In the genomic region with DNA sequence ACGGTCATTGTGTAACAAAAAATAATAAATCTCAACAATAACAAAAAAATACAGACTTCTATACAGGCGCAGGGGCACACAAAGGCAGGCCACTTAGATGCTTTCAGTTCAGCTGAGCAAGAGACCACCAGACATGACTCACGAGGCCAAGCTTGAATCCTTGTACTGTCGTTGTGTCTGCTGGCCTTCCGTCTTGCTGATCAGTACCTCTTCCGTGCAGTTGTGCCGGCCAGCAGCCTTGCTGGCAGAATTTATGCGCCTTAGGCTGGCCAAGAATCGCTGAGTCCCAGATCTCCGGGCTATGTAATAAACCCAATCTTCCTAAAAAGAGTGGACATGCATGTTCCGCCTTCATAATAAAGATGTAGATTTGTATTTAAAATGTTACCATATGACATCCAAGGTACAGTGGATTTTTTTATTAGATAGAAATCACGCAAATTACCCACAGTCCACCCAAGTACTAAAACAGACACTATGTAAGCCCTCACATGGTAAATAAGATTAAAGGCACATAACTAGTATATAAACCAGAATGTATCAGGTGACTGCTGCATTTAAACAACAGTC, we compare ENCODE assay signal across 8 mouse cellular contexts. TPM values are rescaled to one million over a fixed set of nuclear protein-coding genes. Genes with fewer than 3 reads are reported as not detected.
DNase-seq lines count a peak whose midpoint lies in the region; ATAC-seq and TF ChIP-seq lines count a peak whose summit lies in the region.

No protein-coding gene starts in this region.

- 66% methylated on average over 12 of the region's 12 CpGs for WGBS in kidney, adult 2 months
- WGBS in heart, embryonic 16.5 days: 41% methylated on average over 12 of the region's 12 CpGs
- WGBS in liver, postnatal 0 days (ENCODE audit: insufficient replicate concordance): 66% methylated on average over 12 of the region's 12 CpGs

- no peak for TF ChIP-seq CTCF in kidney, adult 2 months (conservative IDR thresholded peaks at IDR 0.05; ENCODE audit: insufficient read depth, insufficient read length, low read depth, low read length)
- TF ChIP-seq CTCF in liver, postnatal 0 days (IDR thresholded peaks at IDR 0.05; ENCODE audit: low read depth): no peak

- DNase-seq in kidney, adult 2 months: no peak
- no peak for DNase-seq in kidney, adult 11 months
- DNase-seq in liver, postnatal 0 days: no peak
- DNase-seq in ovary, postnatal 14 days (ENCODE audit: low spot score): no peak
- no peak for DNase-seq in left cerebral cortex, adult 18-20 months (ENCODE audit: low spot score in 2 of 2)
- no peak for DNase-seq in right cerebral cortex, postnatal 10 days (ENCODE audit: low spot score in 2 of 2)

- TF ChIP-seq POLR2A in kidney, adult 2 months (IDR thresholded peaks at IDR 0.05; ENCODE audit: low read depth, low read length): no peak

- no peaks in the 10 kb centered on the region for H3K27me3 ChIP-seq in kidney, adult 2 months (replicated peaks; ENCODE audit: control insufficient read depth, insufficient read depth, low read length)
- no peaks in the 10 kb centered on the region for H3K27me3 ChIP-seq in heart, embryonic 16.5 days (ENCODE audit: control insufficient read depth, insufficient read depth, low read length)
- H3K27me3 ChIP-seq in liver, postnatal 0 days (ENCODE audit: insufficient read depth, low read length): no peaks in the 10 kb centered on the region

- H3K4me1 ChIP-seq in kidney, adult 2 months (ENCODE audit: control insufficient read depth, insufficient read depth, low read length): no peaks in the 10 kb centered on the region
- H3K4me1 ChIP-seq in brown adipose tissue, adult 24 weeks (ENCODE audit: control insufficient read depth, insufficient read depth, insufficient read length, low read length): no peaks in the 10 kb centered on the region
- peaks cover 10% of the 10 kb centered on the region for H3K4me1 ChIP-seq in heart, embryonic 16.5 days (ENCODE audit: control insufficient read depth, insufficient read depth, low read length)
- peaks cover 5% of the 10 kb centered on the region; the same call in 1 of the 2 replicates for H3K4me1 ChIP-seq in liver, postnatal 0 days (ENCODE audit: insufficient read depth)

- no peak overlapping the region for H3K27ac ChIP-seq in kidney, adult 2 months (ENCODE audit: insufficient read depth, low read depth, low read length)
- H3K27ac ChIP-seq in brown adipose tissue, adult 24 weeks (replicated peaks; ENCODE audit: low read depth, low read length): no peak overlapping the region
- H3K27ac ChIP-seq in heart, embryonic 16.5 days (ENCODE audit: low read length): peak overlapping the region; percentile 75
- no peak overlapping the region; the same call in 1 of the 2 replicates for H3K27ac ChIP-seq in liver, postnatal 0 days (ENCODE audit: low read depth)

- H3K36me3 ChIP-seq in kidney, adult 2 months (ENCODE audit: control insufficient read depth, insufficient read depth, low read length): no peaks in the 10 kb centered on the region
- 0 out of 2 replicates have a peak, but pooled peaks cover 6% of the 10 kb centered on the region for H3K36me3 ChIP-seq in heart, embryonic 16.5 days (ENCODE audit: control insufficient read depth, insufficient read depth)
- no peaks in the 10 kb centered on the region for H3K36me3 ChIP-seq in liver, postnatal 0 days (replicated peaks; ENCODE audit: insufficient read depth, low read length)

- H3K4me2 ChIP-seq in heart, embryonic 16.5 days (ENCODE audit: low read depth, low read length): peak overlapping the region; percentile 67
- H3K4me2 ChIP-seq in liver, postnatal 0 days (ENCODE audit: low read depth, low read length): peak overlapping the region; percentile 92

- peak overlapping the region; percentile 76 for H3K9ac ChIP-seq in heart, embryonic 16.5 days (ENCODE audit: low read length)
- peak overlapping the region; percentile 71 for H3K9ac ChIP-seq in liver, postnatal 0 days (replicated peaks)

- ATAC-seq in heart, embryonic 16.5 days (replicated peaks; ENCODE audit: extremely low read depth, insufficient read depth, low FRiP score): no peak
- no peak for ATAC-seq in liver, postnatal 0 days

- no peaks in the 10 kb centered on the region for H3K9me3 ChIP-seq in heart, embryonic 16.5 days (replicated peaks; ENCODE audit: control insufficient read depth, low read length)
- no peaks in the 10 kb centered on the region for H3K9me3 ChIP-seq in liver, postnatal 0 days (ENCODE audit: low read length)

- TF ChIP-seq EP300 in liver, postnatal 0 days (IDR thresholded peaks at IDR 0.05; ENCODE audit: low read depth): no peak

- H3K4me3 ChIP-seq in kidney, adult 2 months (ENCODE audit: insufficient read depth, low read depth, low read length): peak overlapping the region; percentile 63
- H3K4me3 ChIP-seq in brown adipose tissue, adult 24 weeks (ENCODE audit: insufficient read depth, low read depth, low read length): peak overlapping the region; percentile 59
- peak overlapping the region; percentile 49 for H3K4me3 ChIP-seq in heart, embryonic 16.5 days (ENCODE audit: low read length)
- H3K4me3 ChIP-seq in liver, postnatal 0 days (ENCODE audit: low read depth, low read length): peak overlapping the region; percentile 57

RNA-seq across cellular contexts. Expression of a gene that starts 13.4 kb away (rescaled TPM):
- 44.7 and 46.9 TPM in 2 replicates for polyA plus RNA-seq in kidney, adult 2 months (2012; rRNA removed)
- 7.8 and 9.9 TPM in 2 replicates for polyA plus RNA-seq in brown adipose tissue, adult 24 weeks (2012; ENCODE audit: insufficient read depth, insufficient read length, missing spikeins)
- polyA plus RNA-seq in heart, embryonic 16.5 days (2015; fragmentation: Nextera tagmentation; extraction: Ambion mirVana): 52.4 and 53.3 TPM in 2 replicates
- polyA plus RNA-seq in liver, postnatal 0 days (2015; fragmentation: Nextera tagmentation; extraction: Ambion mirVana): 5.5 and 6.1 TPM in 2 replicates
- total RNA-seq in left cerebral cortex, adult 18-20 months (2021): 10 to 100 TPM; 74.7 to 90.4 TPM

RNA-seq across cellular contexts. Expression of a gene that starts 31.1 kb away (rescaled TPM):
- 23.3 and 36.4 TPM in 2 replicates for polyA plus RNA-seq in kidney, adult 2 months (2012; rRNA removed)
- 52.4 and 61.2 TPM in 2 replicates for polyA plus RNA-seq in brown adipose tissue, adult 24 weeks (2012; ENCODE audit: insufficient read depth, insufficient read length, missing spikeins)
- 250 and 264 TPM in 2 replicates for polyA plus RNA-seq in heart, embryonic 16.5 days (2015; fragmentation: Nextera tagmentation; extraction: Ambion mirVana)
- polyA plus RNA-seq in liver, postnatal 0 days (2015; fragmentation: Nextera tagmentation; extraction: Ambion mirVana): 109 and 113 TPM in 2 replicates
- 10 to 100 TPM; 65.7 to 67.0 TPM for total RNA-seq in left cerebral cortex, adult 18-20 months (2021)

RNA-seq across cellular contexts. Expression of a gene that starts 33.5 kb away (rescaled TPM):
- 0.39 and 0.47 TPM in 2 replicates for polyA plus RNA-seq in kidney, adult 2 months (2012; rRNA removed)
- 0.44 and 0.46 TPM in 2 replicates for polyA plus RNA-seq in brown adipose tissue, adult 24 weeks (2012; ENCODE audit: insufficient read depth, insufficient read length, missing spikeins)
- polyA plus RNA-seq in heart, embryonic 16.5 days (2015; fragmentation: Nextera tagmentation; extraction: Ambion mirVana): 1.2 TPM in 2 replicates
- polyA plus RNA-seq in liver, postnatal 0 days (2015; fragmentation: Nextera tagmentation; extraction: Ambion mirVana): 0.06 and 0.07 TPM in 2 replicates
- 1 to 10 TPM; 1.3 to 2.0 TPM for total RNA-seq in left cerebral cortex, adult 18-20 months (2021)

RNA-seq across cellular contexts. Expression of a gene that starts 41.7 kb away (rescaled TPM):
- polyA plus RNA-seq in kidney, adult 2 months (2012; rRNA removed): 4.5 and 6.7 TPM in 2 replicates
- 30.5 and 41.3 TPM in 2 replicates for polyA plus RNA-seq in brown adipose tissue, adult 24 weeks (2012; ENCODE audit: insufficient read depth, insufficient read length, missing spikeins)
- 523 and 531 TPM in 2 replicates for polyA plus RNA-seq in heart, embryonic 16.5 days (2015; fragmentation: Nextera tagmentation; extraction: Ambion mirVana)
- 1.9 TPM in 1 of 2 replicates, not detected in the other for polyA plus RNA-seq in liver, postnatal 0 days (2015; fragmentation: Nextera tagmentation; extraction: Ambion mirVana)
- total RNA-seq in left cerebral cortex, adult 18-20 months (2021): 1 to 10 TPM in 1 of 2 experiments, under 1 TPM in 1; 0.63 to 1.1 TPM
